Mouse (Mus musculus) heart, postnatal 14 days (tissue): ENCODE results near the gene Hus1b. TPM values are rescaled to one million over a fixed set of nuclear protein-coding genes. Genes with fewer than 3 reads are reported as not detected.

Experiments used
- DNase-seq, 2 experiments: peaks; one replicate each; pipeline ENCODE4 v3.0.0; 2021 to 2022
- intact Hi-C: fragments of 180-260 bp; cut with DNase I; formaldehyde crosslinking; loops from one replicate; pipeline ENCODE4 v1.15.1; 2025
- long read RNA-seq, 2 experiments: library from polyadenylated mRNA; stranded (forward); transcript quantifications; one replicate each; pipeline ENCODE4 v2.0.0; 2021
- total RNA-seq, 2 experiments: library from RNA; stranded (reverse); gene quantifications; 2 replicates each; pipeline ENCODE4 v1.2.3; 2021

Gene Hus1b
- total RNA-seq = under 1 TPM in 1 of 2 experiments, not detected in 1; 0.20 TPM
- long read RNA-seq, experiment 1 = 0 reads
- long read RNA-seq, experiment 2 = 0 reads

DNA sequence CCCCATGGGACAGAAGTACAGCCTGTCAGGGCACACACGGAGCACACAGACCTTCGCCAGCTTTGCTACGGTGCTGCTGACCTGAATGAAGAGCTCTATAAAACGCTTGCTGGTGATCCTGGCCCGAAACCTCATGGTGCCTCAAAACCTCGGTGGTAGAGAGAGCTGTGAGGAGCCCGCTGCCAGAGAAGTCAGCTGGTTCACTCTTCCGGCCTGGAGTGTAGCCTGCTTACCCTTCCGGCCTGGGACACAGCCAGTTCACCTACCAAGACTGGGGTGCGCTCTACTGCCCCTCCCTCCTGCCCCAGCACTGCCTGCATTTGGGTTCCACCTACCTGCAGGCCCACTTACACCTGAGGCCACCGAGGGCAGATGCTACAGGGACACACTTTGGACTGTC lies at the start of gene Hus1b:
Hus1b (minus strand) TSS at position 220 of the 400 bp plus-strand sequence.
- no peak for DNase-seq
- intact Hi-C loops = no loop called here

DNA sequence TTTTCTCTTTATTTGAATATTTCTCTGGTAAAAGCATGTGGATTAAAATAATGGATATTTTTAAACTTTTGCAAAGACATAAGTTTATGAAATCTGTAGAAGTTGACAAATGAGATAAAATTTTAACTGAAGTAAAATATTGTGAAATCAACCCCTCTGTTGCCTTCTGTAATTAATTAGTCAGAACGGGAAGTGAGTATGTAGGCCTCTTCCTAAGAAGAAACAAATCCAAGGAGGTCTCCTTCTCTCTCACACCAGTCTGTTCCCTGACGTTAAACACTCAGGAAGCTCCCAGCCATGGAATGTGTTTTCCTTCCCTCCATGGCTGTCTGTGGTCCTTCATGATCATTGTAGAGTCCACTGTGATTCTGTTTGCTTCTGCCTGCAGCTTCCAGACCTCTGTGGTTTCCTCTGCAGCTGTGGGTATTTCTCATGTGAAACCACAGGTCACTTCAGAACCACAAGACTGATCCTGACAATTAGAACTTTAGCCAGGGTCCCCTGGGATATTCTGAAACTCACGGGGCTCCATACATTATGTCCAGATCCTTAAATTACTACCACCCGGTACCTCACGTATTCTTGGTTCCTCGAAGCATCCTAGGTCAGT lies 46.8 kb upstream of the Hus1b start:
- intact Hi-C loops = loop anchor here (10.0 kb wide), 1 partner anchor 630 kb away; the partner anchor contains the start of gene Foxf2
- no peak for DNase-seq

- DNase-seq = peak; percentile 33 to 60
- intact Hi-C loops = loop anchor here (10.0 kb wide), 1 partner anchor 631 kb away; the partner anchor contains the start of gene Foxf2
Observed at GRCm38 (mm10) chr13:30993819-30994218, 46.3 kb upstream of the Hus1b start.

DNA sequence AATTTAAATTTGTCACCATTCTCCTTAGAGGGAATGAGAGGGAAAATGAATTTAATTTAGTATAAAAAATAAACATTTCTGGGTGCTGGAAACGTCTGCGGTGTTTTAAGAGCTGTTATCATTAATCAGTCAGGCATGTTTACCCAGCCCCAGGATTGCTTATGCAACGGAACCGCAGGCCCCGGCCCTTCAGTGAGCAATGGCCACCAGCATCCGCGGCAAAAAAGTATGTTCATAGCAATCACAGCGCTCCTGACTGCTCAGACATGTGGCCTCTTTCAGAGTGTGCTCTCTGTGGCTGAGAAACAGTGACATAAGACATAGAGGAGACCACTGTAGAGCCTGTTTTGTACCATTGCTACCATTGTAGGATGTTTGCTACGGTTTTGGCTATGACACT lies 42.7 kb upstream of the Hus1b start:
- no peak for DNase-seq
- intact Hi-C loops = loop anchor here (10.0 kb wide), 1 partner anchor 635 kb away; the partner anchor contains the start of gene Foxf2

DNA sequence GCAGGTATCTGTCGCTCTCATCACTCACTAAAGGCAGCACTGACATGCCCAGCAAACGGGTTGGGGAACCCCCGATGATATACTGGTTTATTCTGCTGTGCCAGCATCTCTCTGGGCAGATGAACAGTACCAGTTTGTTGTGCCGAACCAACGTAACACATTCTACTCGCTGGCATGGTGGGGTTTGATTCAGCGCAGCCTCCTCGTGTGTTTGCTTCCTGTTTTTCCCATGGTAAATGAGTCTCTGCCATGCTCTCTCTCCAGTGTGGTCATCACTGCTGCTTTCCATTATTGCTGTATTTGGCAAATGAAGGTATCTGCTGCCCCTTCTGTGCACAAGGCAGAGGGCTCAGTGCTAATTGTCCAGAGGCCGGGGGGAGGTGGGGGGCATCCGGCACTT lies 42.2 kb upstream of the Hus1b start:
- DNase-seq = no peak
- intact Hi-C loops = loop anchor here (10.0 kb wide), 1 partner anchor 635 kb away; the partner anchor contains the start of gene Foxf2

DNA sequence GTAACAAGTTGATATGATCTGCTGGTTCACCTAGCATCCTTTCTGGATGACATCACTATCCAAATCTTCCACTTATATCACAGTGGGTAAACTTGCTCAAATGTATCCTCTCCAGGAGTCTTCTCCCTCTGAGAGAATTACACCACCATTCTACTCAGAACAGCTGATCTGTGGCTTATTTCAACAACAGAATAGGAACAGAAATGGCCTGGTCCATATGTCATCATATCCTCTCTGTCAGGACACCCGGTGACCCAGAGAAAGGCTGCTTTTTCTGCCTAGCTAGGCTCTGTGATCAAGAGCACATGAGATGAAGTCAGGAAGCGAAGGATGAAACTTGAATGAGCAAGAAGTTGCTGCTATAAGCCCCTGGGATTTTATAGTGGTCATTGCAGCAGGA lies 40.1 kb upstream of the Hus1b start:
- no peak for DNase-seq
- intact Hi-C loops = no loop called here

- intact Hi-C loops = no loop called here
- DNase-seq = peak in 1 of 2 experiments; percentile 6
Observed at GRCm38 (mm10) chr13:30986934-30987455, 39.4 kb upstream of the Hus1b start.

GRCm38 (mm10) chr13:30985598-30986466 lies 38.3 kb upstream of the Hus1b start:
- DNase-seq = peak; percentile 49 to 63
- intact Hi-C loops = no loop called here

GRCm38 (mm10) chr13:30985275-30985597 lies 37.7 kb upstream of the Hus1b start:
- no peak for DNase-seq
- intact Hi-C loops = no loop called here

DNA sequence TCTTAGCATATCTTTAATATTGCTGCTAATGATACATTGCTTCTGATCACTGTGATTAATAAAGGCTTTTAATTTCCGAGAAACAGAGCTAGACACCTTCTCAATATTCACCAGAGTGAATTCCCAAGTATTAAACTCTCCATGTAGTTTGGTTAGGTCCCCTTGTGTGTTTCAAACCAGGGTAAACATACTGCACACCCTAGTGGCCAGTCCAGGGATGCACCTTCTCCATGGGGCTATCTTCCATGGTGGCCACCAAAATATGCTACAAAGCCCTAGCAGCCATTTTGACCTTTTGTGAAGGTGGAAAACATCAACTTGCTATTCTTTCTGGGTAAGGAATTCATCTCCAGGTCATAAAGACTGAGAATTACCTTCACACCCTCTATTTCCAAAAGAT lies 34.1 kb upstream of the Hus1b start:
- intact Hi-C loops = loop anchor here (2.0 kb wide), 2 partner anchors 93 to 415 kb away; no protein-coding TSS in a partner anchor

DNA sequence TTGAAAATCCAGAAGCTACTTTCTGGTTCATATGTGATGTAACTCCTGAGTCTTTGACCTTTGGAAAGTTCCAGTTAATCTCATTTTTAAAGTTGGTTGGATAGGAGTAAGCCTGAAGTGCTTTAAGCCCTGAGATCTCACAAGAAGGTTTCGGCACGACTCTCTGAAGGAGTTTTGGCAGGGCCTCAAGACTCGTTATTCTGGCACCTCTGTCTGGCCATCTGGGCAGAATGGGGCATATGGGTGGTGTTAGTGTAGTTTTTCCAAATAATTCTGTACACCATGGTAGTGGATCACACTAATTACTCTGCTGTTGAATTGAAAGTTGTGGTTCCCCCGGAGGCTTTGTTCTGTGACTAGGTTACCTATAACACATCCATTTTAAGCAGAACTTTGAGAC lies 30.7 kb upstream of the Hus1b start:
- intact Hi-C loops = loop anchor here (10.0 kb wide), 1 partner anchor 323 kb away; the partner anchor contains the start of gene Dusp22

More for the DNA sequence above, 34.1 kb upstream of the Hus1b start:
- peak; percentile 39 to 64 for DNase-seq

DNA sequence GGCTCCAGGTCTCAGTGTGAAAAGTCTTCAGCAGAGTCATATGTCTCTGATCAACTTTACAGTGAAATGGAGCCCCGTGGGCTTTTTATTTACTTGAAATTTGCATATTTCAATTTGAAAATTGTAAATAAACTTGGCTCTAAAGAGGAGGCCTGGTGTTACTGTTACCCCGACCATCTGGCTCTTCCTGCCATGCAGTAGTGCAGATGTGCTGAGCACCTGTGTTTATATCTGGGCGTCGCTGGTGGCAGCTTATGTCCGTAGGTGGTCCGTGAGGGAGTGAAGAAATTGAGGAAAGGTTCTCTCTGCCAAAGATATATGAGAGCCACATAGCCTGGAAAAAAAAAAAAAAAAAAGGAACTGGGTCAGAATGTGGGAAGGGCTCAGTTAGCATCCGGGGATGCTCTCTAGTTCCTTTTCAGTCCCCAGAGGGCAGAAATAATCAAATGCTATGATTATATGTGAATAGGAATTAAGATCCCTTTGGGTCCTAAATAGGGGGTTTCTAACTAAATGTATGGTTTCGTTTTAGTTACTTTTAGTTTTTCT lies 29.1 kb upstream of the Hus1b start:
- intact Hi-C loops = loop anchor here (10.0 kb wide), 1 partner anchor 322 kb away; the partner anchor contains the start of gene Dusp22
- DNase-seq = no peak

More for the DNA sequence above, 30.7 kb upstream of the Hus1b start:
- no peak for DNase-seq

- intact Hi-C loops = loop anchor here (10.0 kb wide), 1 partner anchor 319 kb away; the partner anchor contains the start of gene Dusp22
- no peak for DNase-seq
Observed at GRCm38 (mm10) chr13:30974247-30974630, 26.7 kb upstream of the Hus1b start.

DNA sequence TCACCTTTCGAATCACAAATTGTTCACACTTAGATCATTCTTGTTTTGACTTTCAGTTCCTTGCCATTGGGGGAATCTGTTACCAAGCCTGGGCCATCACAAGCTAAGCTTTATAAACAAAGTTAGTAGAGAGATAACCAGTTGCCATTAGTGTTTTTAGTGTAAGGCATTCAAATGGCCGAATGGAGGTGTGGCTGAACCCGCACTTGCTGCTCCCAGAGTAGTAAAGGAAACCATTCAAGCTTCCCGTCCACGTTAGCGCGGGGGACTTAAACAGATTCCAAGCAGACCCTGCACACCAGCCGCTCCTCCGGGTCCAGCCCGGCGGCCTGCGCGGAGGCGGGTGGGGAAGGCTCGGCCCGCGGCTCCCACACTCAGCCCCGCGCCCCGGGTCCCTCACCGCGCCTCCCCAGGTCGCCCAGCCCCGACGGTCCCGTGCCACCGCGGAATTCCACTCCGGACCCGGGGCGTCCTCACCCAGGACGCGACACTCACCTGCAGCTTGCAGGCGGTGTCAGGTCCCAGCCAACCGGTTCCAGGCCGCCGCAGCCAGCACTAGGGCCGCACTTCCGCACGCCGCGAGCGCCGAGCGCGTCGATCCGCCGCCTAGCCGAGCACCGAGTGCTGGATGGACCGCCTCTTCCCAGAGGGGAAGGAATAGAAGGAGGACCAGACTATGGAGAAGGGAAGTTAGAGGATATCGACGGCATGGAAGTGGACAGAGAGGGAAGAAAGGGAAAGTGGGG lies 26.1 kb upstream of the Hus1b start, which contains the start of the genes Exoc2 and Gm5447:
Exoc2 (minus strand) TSS at position 593 of the 746 bp plus-strand sequence.
Gm5447 (plus strand) TSS at position 704 of the 746 bp plus-strand sequence.
- peak; percentile 89 for DNase-seq
- intact Hi-C loops = loop anchor here (10.0 kb wide), 1 partner anchor 319 kb away; the partner anchor contains the start of gene Dusp22

GRCm38 (mm10) chr13:30972102-30972501 lies 24.5 kb upstream of the Hus1b start:
- intact Hi-C loops = loop anchor here (10.0 kb wide), 1 partner anchor 317 kb away; the partner anchor contains the start of gene Dusp22
- no peak for DNase-seq

DNA sequence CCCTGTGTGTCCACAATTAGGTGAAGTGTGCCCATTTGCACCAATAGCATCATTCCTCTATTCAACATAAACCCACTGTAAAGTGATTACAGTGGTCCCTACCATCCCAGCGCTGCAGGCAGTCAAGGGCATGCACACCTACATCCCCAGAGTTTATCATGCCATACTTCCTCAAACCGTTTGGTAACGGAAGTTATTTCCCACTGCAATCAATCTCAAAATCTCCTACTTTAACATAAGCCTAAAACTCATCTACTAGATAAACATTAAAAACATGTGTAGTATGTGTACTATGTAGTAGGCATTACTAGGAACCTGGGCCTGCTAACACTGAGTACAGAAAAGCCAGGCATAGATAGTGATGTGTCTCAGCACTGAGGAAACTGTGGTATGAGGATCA lies 23.5 kb upstream of the Hus1b start:
- DNase-seq = no peak
- intact Hi-C loops = loop anchor here (10.0 kb wide), 1 partner anchor 316 kb away; the partner anchor contains the start of gene Dusp22

GRCm38 (mm10) chr13:30968311-30968710 lies 20.8 kb upstream of the Hus1b start:
- intact Hi-C loops = no loop called here
- DNase-seq = peak; percentile 22 to 53

DNA sequence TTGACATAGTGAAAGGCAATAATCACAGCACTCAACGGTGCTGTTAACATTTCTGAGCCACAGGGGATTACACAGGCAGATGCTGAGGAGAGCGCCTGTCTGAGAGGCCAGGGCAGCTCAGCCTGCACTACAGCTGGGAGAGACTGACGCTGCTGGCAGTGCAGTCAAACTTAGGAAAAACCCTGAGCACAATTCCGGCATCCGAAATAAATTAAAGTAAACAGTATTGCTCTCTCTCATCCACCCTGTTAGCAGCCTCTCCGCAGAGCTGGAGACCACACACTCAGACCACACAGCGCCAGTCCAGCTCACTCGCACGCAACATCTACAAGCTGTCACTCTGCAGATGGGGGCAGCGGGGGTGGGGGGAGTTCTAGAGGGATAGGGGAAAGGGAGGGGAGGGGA lies 18.9 kb upstream of the Hus1b start:
- DNase-seq = no peak
- intact Hi-C loops = no loop called here

DNA sequence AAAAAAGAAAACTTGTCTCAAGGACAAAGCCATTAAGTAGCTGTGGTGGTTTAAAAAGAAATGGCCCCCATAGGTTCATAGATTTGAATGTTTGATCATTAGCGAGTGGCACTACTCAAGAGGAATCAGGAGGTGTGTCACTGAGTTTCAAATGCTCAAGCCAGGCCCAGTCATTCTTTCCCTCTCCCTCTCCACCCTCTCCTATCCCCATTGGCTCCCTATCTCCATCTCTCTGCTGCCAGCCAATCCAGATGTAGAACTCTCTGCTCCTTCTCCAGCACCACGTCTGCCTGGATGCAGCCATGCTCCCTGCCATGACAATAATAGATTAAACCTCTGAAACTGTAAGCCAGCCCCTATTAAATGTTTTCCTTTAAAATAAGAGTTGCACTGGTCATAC lies 14.4 kb upstream of the Hus1b start:
- no peak for DNase-seq
- intact Hi-C loops = no loop called here
